In genomic region chr4:127402166-127402565, GRCm38 (mm10) we compare ENCODE assay signal across 29 mouse cellular contexts. TPM values are rescaled to one million over a fixed set of nuclear protein-coding genes. Genes with fewer than 3 reads are reported as not detected.
A peak's percentile ranks its signal among the peaks of the same experiment; 100 is the strongest.
DNase-seq lines count a peak whose midpoint lies in the region; ATAC-seq and TF ChIP-seq lines count a peak whose summit lies in the region.
"Had no signal": no experiment of that assay in that cellular context is flagged by ENCODE, and none has a peak within 500 bp of the region (broad histone marks: within the 10 kb centered on the region; RNA-seq: fewer than 3 reads in every experiment).

No protein-coding gene starts in this region.

- DNase-seq in cerebellum, adult 9-11 months = peak; percentile 28
- no peak for DNase-seq in forebrain, embryonic 10.5 days (ENCODE audit: extremely low spot score, low spot score)
- DNase-seq in hindbrain, postnatal 0 days (ENCODE audit: low spot score) = peak; percentile 64
- DNase-seq in hindbrain, embryonic 11.5 days (ENCODE audit: low spot score) = no peak
- DNase-seq in neural tube, embryonic 10.5 days (ENCODE audit: extremely low spot score, low spot score) = no peak
- DNase-seq: adrenal gland, adult 8-10 months; gastrocnemius, postnatal 14 days; kidney, adult 9 months; kidney, postnatal 10 days; lung, postnatal 14 days; right cerebral cortex, adult 18-20 months; spleen, adult 18-20 months had no signal

- no peak overlapping the region for H3K4me3 ChIP-seq in forebrain, embryonic 16.5 days (replicated peaks; ENCODE audit: low read length)
- no peak overlapping the region for H3K4me3 ChIP-seq in forebrain, embryonic 10.5 days
- H3K4me3 ChIP-seq in hindbrain, postnatal 0 days (ENCODE audit: low read length) = no peak overlapping the region
- H3K4me3 ChIP-seq in hindbrain, embryonic 11.5 days (ENCODE audit: low read depth, low read length) = no peak overlapping the region
- H3K4me3 ChIP-seq in neural tube, embryonic 15.5 days (replicated peaks) = no peak overlapping the region
- H3K4me3 ChIP-seq: erythroblast, embryonic 14.5 days; limb, embryonic 12.5 days; liver, embryonic 15.5 days had no signal

- no peak for TF ChIP-seq CTCF in hindbrain, postnatal 0 days (IDR thresholded peaks at IDR 0.05; ENCODE audit: low read depth)

- H3K27ac ChIP-seq in forebrain, embryonic 16.5 days (ENCODE audit: low read length) = no peak overlapping the region
- H3K27ac ChIP-seq in forebrain, embryonic 10.5 days = no peak overlapping the region
- H3K27ac ChIP-seq in hindbrain, postnatal 0 days = no peak overlapping the region
- no peak overlapping the region for H3K27ac ChIP-seq in hindbrain, embryonic 11.5 days (ENCODE audit: low read depth, low read length)
- H3K27ac ChIP-seq in neural tube, embryonic 15.5 days (replicated peaks) = no peak overlapping the region
- H3K27ac ChIP-seq: limb, embryonic 12.5 days; liver, embryonic 15.5 days had no signal

- no peaks in the 10 kb centered on the region for H3K27me3 ChIP-seq in forebrain, embryonic 16.5 days (replicated peaks; ENCODE audit: control insufficient read depth, insufficient read depth, low read length)
- H3K27me3 ChIP-seq in forebrain, embryonic 10.5 days (ENCODE audit: poor library complexity, severe bottlenecking) = no peaks in the 10 kb centered on the region
- no peaks in the 10 kb centered on the region for H3K27me3 ChIP-seq in hindbrain, postnatal 0 days (ENCODE audit: insufficient read depth, low read length)
- no peaks in the 10 kb centered on the region for H3K27me3 ChIP-seq in hindbrain, embryonic 11.5 days (ENCODE audit: control insufficient read depth, insufficient read depth, low read length)
- H3K27me3 ChIP-seq in neural tube, embryonic 15.5 days (replicated peaks) = no peaks in the 10 kb centered on the region
- H3K27me3 ChIP-seq: liver, embryonic 15.5 days had no signal

- no peak overlapping the region for H3K4me2 ChIP-seq in forebrain, embryonic 16.5 days (ENCODE audit: low read length)
- H3K4me2 ChIP-seq in hindbrain, postnatal 0 days (ENCODE audit: low read depth, low read length) = no peak overlapping the region
- no peak overlapping the region for H3K4me2 ChIP-seq in hindbrain, embryonic 11.5 days (replicated peaks; ENCODE audit: low read depth, low read length)
- no peak overlapping the region for H3K4me2 ChIP-seq in neural tube, embryonic 15.5 days
- H3K4me2 ChIP-seq: limb, embryonic 12.5 days; liver, embryonic 15.5 days; lung, embryonic 14.5 days had no signal

- H3K4me1 ChIP-seq in forebrain, embryonic 16.5 days (replicated peaks; ENCODE audit: control insufficient read depth, insufficient read depth, low read length) = peaks cover 4% of the 10 kb centered on the region; the same call in 1 of the 2 replicates
- H3K4me1 ChIP-seq in forebrain, embryonic 10.5 days = no peaks in the 10 kb centered on the region
- no peaks in the 10 kb centered on the region for H3K4me1 ChIP-seq in hindbrain, postnatal 0 days (ENCODE audit: insufficient read depth, low read length)
- H3K4me1 ChIP-seq in hindbrain, embryonic 11.5 days (replicated peaks; ENCODE audit: control insufficient read depth, insufficient read depth, low read length) = no peaks in the 10 kb centered on the region
- peaks cover 20% of the 10 kb centered on the region; the same call in 1 of the 2 replicates for H3K4me1 ChIP-seq in neural tube, embryonic 15.5 days
- H3K4me1 ChIP-seq: liver, embryonic 15.5 days had no signal

- H3K9ac ChIP-seq in forebrain, embryonic 16.5 days (replicated peaks; ENCODE audit: low read depth, low read length) = no peak overlapping the region
- H3K9ac ChIP-seq in hindbrain, postnatal 0 days (replicated peaks; ENCODE audit: low read length) = no peak overlapping the region
- H3K9ac ChIP-seq in hindbrain, embryonic 11.5 days (ENCODE audit: low read depth, low read length) = no peak overlapping the region
- no peak overlapping the region for H3K9ac ChIP-seq in neural tube, embryonic 15.5 days (replicated peaks)
- H3K9ac ChIP-seq: limb, embryonic 12.5 days; liver, embryonic 15.5 days; lung, embryonic 14.5 days had no signal

- no peak for ATAC-seq in cerebellum, adult (ENCODE audit: insufficient number of reproducible peaks, low FRiP score, low TSS enrichment)
- peak; percentile 80 for ATAC-seq in forebrain, embryonic 16.5 days
- ATAC-seq in hindbrain, postnatal 0 days = peak; percentile 34; the same call in 1 of the 2 replicates
- ATAC-seq in hindbrain, embryonic 11.5 days (ENCODE audit: low FRiP score) = no peak
- ATAC-seq in neural tube, embryonic 15.5 days (ENCODE audit: low FRiP score) = 0 out of 2 replicates have a peak, but pooled peaks have one; percentile 53
- ATAC-seq: intestine, postnatal 0 days had no signal

- no peaks in the 10 kb centered on the region for H3K36me3 ChIP-seq in forebrain, embryonic 16.5 days (ENCODE audit: control insufficient read depth, insufficient read depth)
- H3K36me3 ChIP-seq in forebrain, embryonic 10.5 days (replicated peaks) = no peaks in the 10 kb centered on the region
- no peaks in the 10 kb centered on the region for H3K36me3 ChIP-seq in hindbrain, postnatal 0 days (ENCODE audit: insufficient read depth, low read length)
- H3K36me3 ChIP-seq in hindbrain, embryonic 11.5 days (ENCODE audit: control insufficient read depth, insufficient read depth, low read length) = no peaks in the 10 kb centered on the region
- H3K36me3 ChIP-seq in neural tube, embryonic 15.5 days = no peaks in the 10 kb centered on the region
- H3K36me3 ChIP-seq: G1E; limb, embryonic 12.5 days; liver, embryonic 15.5 days had no signal

- WGBS in forebrain, embryonic 16.5 days = 66% methylated on average over 4 of the region's 4 CpGs
- 83% methylated on average over 4 of the region's 4 CpGs for WGBS in forebrain, embryonic 10.5 days
- WGBS in hindbrain, postnatal 0 days = 55% methylated on average over 4 of the region's 4 CpGs
- WGBS in hindbrain, embryonic 11.5 days = 89% methylated on average over 4 of the region's 4 CpGs
- WGBS in neural tube, embryonic 15.5 days = 71% methylated on average over 4 of the region's 4 CpGs

- no peaks in the 10 kb centered on the region for H3K9me3 ChIP-seq in forebrain, embryonic 16.5 days (ENCODE audit: control insufficient read depth, low read length)
- no peaks in the 10 kb centered on the region for H3K9me3 ChIP-seq in forebrain, embryonic 10.5 days
- no peaks in the 10 kb centered on the region for H3K9me3 ChIP-seq in hindbrain, postnatal 0 days (ENCODE audit: low read length)
- H3K9me3 ChIP-seq in hindbrain, embryonic 11.5 days (ENCODE audit: control insufficient read depth, low read length) = no peaks in the 10 kb centered on the region
- H3K9me3 ChIP-seq in neural tube, embryonic 15.5 days (replicated peaks) = no peaks in the 10 kb centered on the region
- H3K9me3 ChIP-seq: limb, embryonic 12.5 days; liver, embryonic 15.5 days had no signal

RNA-seq across cellular contexts. Expression of gene Gjb5, which starts 44.2 kb away (rescaled TPM):
- 0.11 and 0.14 TPM in 2 replicates for polyA plus RNA-seq in forebrain, embryonic 16.5 days (2015; fragmentation: Nextera tagmentation; extraction: Ambion mirVana)
- 0.58 and 0.82 TPM in 2 replicates for polyA plus RNA-seq in forebrain, embryonic 10.5 days (2016; fragmentation: Nextera tagmentation; extraction: Ambion mirVana)
- 0.40 and 0.73 TPM in 2 replicates for total RNA-seq in hindbrain, postnatal 0 days (2014; rRNA removed)
- 0.51 and 0.57 TPM in 2 replicates for polyA plus RNA-seq in hindbrain, postnatal 0 days (2015; fragmentation: Nextera tagmentation; extraction: Ambion mirVana)
- polyA plus RNA-seq in hindbrain, embryonic 11.5 days (2014; fragmentation: Nextera tagmentation; extraction: Ambion mirVana) = 0.66 and 0.92 TPM in 2 replicates
- polyA plus RNA-seq in neural tube, embryonic 15.5 days (2015; fragmentation: Nextera tagmentation; extraction: Ambion mirVana) = 0.41 and 0.49 TPM in 2 replicates
- total RNA-seq: granulocyte monocyte progenitor cell, adult 5-6 weeks; left cerebral cortex, postnatal 10 days; liver, adult 2 months had no signal
- polyA plus RNA-seq: cortical plate, adult 2 months; erythroblast, embryonic 14.5 days; G1E; liver, adult 2 months had no signal

RNA-seq across cellular contexts. Expression of gene Gjb4, which starts 48.3 kb away (rescaled TPM):
- polyA plus RNA-seq in forebrain, embryonic 16.5 days (2015; fragmentation: Nextera tagmentation; extraction: Ambion mirVana) = 0.16 TPM in 1 of 2 replicates, not detected in the other
- not detected in 2 replicates for polyA plus RNA-seq in forebrain, embryonic 10.5 days (2016; fragmentation: Nextera tagmentation; extraction: Ambion mirVana)
- not detected in 2 replicates for total RNA-seq in hindbrain, postnatal 0 days (2014; rRNA removed)
- polyA plus RNA-seq in hindbrain, postnatal 0 days (2015; fragmentation: Nextera tagmentation; extraction: Ambion mirVana) = not detected in 2 replicates
- 0.24 and 0.39 TPM in 2 replicates for polyA plus RNA-seq in hindbrain, embryonic 11.5 days (2014; fragmentation: Nextera tagmentation; extraction: Ambion mirVana)
- 0.13 TPM in 1 of 2 replicates, not detected in the other for polyA plus RNA-seq in neural tube, embryonic 15.5 days (2015; fragmentation: Nextera tagmentation; extraction: Ambion mirVana)
- total RNA-seq: adrenal gland, adult 8-10 months; adrenal gland, postnatal 4 days; gastrocnemius, postnatal 14 days; granulocyte monocyte progenitor cell, adult 5-6 weeks; heart, postnatal 25 days; left cerebral cortex, postnatal 10 days; liver, adult 2 months had no signal
- polyA plus RNA-seq: cortical plate, adult 2 months; erythroblast, embryonic 14.5 days; G1E; heart, embryonic 14.5 days; limb, embryonic 12.5 days; liver, adult 2 months; liver, embryonic 15.5 days; lung, embryonic 14.5 days; neural tube, embryonic 11.5 days had no signal

Comparison
In these comparisons a context has a peak if more than half of its experiments do, and no peak if none do; other contexts are left out.
1. DNase-seq: peak in cerebellum, adult 9-11 months (single experiment) and hindbrain, postnatal 0 days (single experiment); none in forebrain, embryonic 10.5 days (single experiment), hindbrain, embryonic 11.5 days (single experiment) and neural tube, embryonic 10.5 days (single experiment).
2. ATAC-seq: peak in forebrain, embryonic 16.5 days (single experiment), hindbrain, postnatal 0 days (single experiment) and neural tube, embryonic 15.5 days (single experiment); none in cerebellum, adult (single experiment) and hindbrain, embryonic 11.5 days (single experiment).